Mouse (Mus musculus) lung, adult 2 months (tissue): ENCODE measurements around the gene Sfxn5.

Source experiments
- CTCF ChIP-seq: fragments of 200-500 bp; IDR thresholded peaks from 2 replicates; pipeline ENCODE4 v1.5.1; 2011; ENCODE audit warnings: mild to moderate bottlenecking, low read length, control low read depth; ENCODE audit not compliant: insufficient read depth
- POLR2A ChIP-seq: fragments of 200-500 bp; IDR thresholded peaks from 2 replicates; pipeline ENCODE4 v1.6.1; 2011; ENCODE audit warnings: low read depth, mild to moderate bottlenecking, control low read depth, low read length, borderline replicate concordance; ENCODE audit errors: extremely low read depth

DNA sequence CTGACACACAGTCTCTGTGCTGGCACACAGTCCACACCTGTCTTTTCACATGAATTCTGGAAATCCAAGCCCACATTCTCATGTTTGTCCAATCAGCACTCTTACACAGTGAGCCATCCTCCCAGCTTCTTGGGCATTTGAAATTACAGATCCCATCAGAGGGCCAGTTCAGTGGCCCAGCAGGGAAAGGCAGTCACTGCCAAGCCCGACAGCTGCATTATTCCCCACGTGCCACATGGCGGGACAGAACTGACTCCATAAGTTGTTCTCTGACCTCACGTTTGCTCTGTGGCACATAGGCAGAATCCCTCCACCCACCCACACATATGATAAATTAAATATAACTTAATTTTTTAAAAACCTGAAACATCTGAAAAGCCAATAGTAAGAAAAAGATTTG, 25.3 kb downstream of the Sfxn5 start:
- TF ChIP-seq CTCF (no peak), POLR2A (no peak)
